Mouse (Mus musculus) stomach, postnatal 0 days (tissue): Measurements from ENCODE around the gene Fli1.

Experiments used
- CTCF ChIP-seq: IDR thresholded peaks from 2 replicates; pipeline ENCODE4 v1.5.1; 2016; ENCODE audit warnings: antibody characterized with exemption, low read depth, mild to moderate bottlenecking, moderate library complexity
- EP300 ChIP-seq: optimal IDR thresholded peaks from 2 replicates; pipeline ENCODE3; 2016; ENCODE audit warnings: antibody characterized with exemption

GRCm38 (mm10) chr9:32583905-32584304 lies 41.2 kb upstream of the Fli1 start:
- TF ChIP-seq CTCF (no peak), EP300 (no peak)
